Mouse (Mus musculus): ENCODE data around the gene Gpatch8. TPM values are rescaled to one million over a fixed set of nuclear protein-coding genes. Genes with fewer than 3 reads are reported as not detected.

The Gpatch8 gene
- polyA plus RNA-seq, 2 experiments = 38.2 to 43.0 TPM

DNA sequence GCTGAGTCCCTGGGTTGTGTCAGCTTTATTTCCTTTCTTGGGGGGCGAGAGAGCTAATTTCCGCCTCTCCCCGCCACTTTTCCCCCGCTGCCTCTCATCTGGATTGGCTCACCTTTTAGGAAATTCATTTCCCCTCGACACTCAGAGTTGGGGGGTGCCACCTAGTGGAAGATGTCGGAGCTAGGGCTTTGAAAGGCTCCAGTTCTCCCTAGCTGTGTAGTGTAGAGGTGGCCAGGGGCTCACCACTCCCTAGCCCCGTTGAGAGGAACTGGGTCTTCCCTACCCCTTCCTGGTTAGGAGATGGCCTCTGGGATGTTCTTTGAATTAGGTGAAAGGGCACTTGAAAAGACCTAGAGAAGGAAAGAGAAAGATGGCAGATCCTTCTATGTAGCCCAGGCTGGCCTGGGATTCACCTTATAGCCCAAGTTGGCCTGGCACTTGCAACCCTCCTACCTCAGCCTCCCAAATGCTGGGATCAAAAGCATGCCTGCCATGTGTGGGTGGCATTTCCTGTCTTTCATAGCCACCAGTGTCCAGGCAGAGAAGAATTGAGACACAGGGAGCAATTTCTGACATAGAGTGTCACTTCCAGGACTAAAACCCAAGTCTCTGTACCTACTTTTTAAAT lies 125.1 kb downstream of the Gpatch8 start:
- WGBS = 3% methylated on average over 7 of the region's 7 CpGs
- H3K36me3 ChIP-seq (ENCODE audit: control insufficient read depth, insufficient read depth, low read length) = peaks cover 32% of the 10 kb centered on the region
- no peak for TF ChIP-seq POLR2A (IDR thresholded peaks at IDR 0.05; ENCODE audit: borderline replicate concordance, extremely low read depth, insufficient read depth, insufficient read length)
- peak overlapping the region; percentile 49 for H3K9ac ChIP-seq (ENCODE audit: low read depth, low read length, severe bottlenecking)
- H3K4me3 ChIP-seq (replicated peaks; ENCODE audit: low read length) = peak overlapping the region; percentile 63
- H3K4me1 ChIP-seq (ENCODE audit: control insufficient read depth, insufficient read depth, low read length) = peaks cover 9% of the 10 kb centered on the region
- ATAC-seq (ENCODE audit: low FRiP score, low read depth) (0 out of 2 replicates have a peak, but pooled peaks have one; percentile 27), DNase-seq (ENCODE audit: low spot score) (peak; percentile 89)
- peak overlapping the region; percentile 86 for H3K4me2 ChIP-seq (replicated peaks; ENCODE audit: low read depth, low read length, severe bottlenecking)
- H3K27ac ChIP-seq (replicated peaks; ENCODE audit: low read depth, low read length) = peak overlapping the region; percentile 67
- H3K27me3 ChIP-seq (ENCODE audit: control insufficient read depth, insufficient read depth, low read length) = no peaks in the 10 kb centered on the region
- no peaks in the 10 kb centered on the region for H3K9me3 ChIP-seq (ENCODE audit: control insufficient read depth, low read length)

DNA sequence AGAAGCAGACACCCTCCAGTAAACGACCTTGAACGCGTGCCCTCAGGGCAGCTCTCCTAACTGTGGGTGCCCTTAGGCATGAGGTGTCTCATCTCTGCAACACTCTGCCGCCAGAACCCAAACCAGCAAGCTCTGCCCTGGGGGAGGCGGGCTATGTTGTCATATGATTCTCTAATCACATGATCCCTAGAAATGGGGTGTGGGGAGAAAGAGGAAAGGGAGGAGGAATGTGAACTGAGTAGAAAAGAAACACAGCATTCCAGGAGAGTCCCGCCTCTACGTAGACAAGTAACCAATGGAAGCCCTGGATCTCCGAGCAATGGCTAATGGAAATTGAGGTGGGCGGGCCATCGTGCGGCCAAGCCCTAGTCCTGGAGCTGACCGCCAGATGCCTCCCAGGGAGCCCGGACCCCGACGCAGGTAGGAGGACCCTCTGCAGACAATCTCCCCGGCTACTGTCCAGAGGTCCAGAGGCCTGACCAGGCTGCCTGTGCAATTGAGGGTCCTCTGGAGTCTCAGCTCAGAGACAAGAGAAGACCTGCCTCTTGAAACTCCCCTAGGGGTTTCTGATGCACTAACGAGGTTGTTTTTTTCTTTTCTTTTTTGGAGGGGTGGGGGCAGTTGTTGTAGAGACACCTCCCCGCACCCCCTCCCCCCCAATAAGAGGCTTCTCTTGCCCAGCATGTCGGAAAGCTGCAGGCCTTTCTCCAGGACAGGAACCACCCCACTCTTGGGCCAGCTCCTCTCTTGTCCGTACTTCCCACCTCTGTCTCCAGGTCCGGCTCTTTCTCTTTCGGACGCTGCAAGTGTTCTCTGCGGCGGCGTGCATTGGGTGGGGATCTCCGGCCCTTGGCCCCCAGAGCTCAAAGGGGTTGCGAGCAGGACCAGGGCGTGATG lies 125.8 kb downstream of the Gpatch8 start, which contains the start of gene Grn:
Gene Grn, plus strand, starts transcription at position 195 of the 897 bp plus-strand sequence.
- TF ChIP-seq POLR2A (IDR thresholded peaks at IDR 0.05; ENCODE audit: borderline replicate concordance, extremely low read depth, insufficient read depth, insufficient read length) = no peak
- Histone ChIP-seq H3K9me3 (ENCODE audit: control insufficient read depth, low read length) (no peaks in the 10 kb centered on the region), H3K27me3 (ENCODE audit: control insufficient read depth, insufficient read depth, low read length) (no peaks in the 10 kb centered on the region), H3K9ac (ENCODE audit: low read depth, low read length, severe bottlenecking) (peak within 1 kb of the TSS; percentile 49), H3K36me3 (ENCODE audit: control insufficient read depth, insufficient read depth, low read length) (peaks cover 24% of the 10 kb centered on the region), H3K27ac (replicated peaks; ENCODE audit: low read depth, low read length) (peak within 1 kb of the TSS; percentile 67), H3K4me2 (replicated peaks; ENCODE audit: low read depth, low read length, severe bottlenecking) (peak within 1 kb of the TSS; percentile 86), H3K4me1 (ENCODE audit: control insufficient read depth, insufficient read depth, low read length) (peaks cover 9% of the 10 kb centered on the region), H3K4me3 (replicated peaks; ENCODE audit: low read length) (peak within 1 kb of the TSS; percentile 63)
- ATAC-seq (ENCODE audit: low FRiP score, low read depth) = peak; percentile 95
- WGBS = under 1% methylated on average over 29 of the region's 29 CpGs
- DNase-seq (ENCODE audit: low spot score) = peak; percentile 98

DNA sequence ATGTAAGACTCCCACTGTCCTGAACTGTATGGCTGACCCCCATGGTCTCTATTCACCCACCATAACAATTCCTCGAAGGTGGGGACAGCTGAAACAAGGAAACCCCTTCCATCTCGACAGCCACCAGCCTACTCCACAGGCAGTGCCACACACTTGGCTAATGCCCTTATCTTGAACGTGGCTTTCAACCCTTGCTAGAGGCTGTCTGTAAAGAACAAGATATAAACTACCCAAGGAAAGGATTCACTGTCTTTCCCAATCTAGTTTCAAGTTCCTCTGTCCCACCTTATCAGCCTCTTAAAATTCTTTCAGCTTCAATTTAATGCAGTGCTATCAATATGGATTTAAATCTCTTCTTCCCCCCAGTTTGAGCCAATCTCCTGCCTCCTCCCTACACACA lies 126.6 kb downstream of the Gpatch8 start:
- Histone ChIP-seq H3K9me3 (ENCODE audit: control insufficient read depth, low read length) (no peaks in the 10 kb centered on the region), H3K36me3 (ENCODE audit: control insufficient read depth, insufficient read depth, low read length) (peaks cover 16% of the 10 kb centered on the region), H3K4me1 (ENCODE audit: control insufficient read depth, insufficient read depth, low read length) (peaks cover 9% of the 10 kb centered on the region), H3K9ac (ENCODE audit: low read depth, low read length, severe bottlenecking) (peak overlapping the region; percentile 48), H3K27ac (replicated peaks; ENCODE audit: low read depth, low read length) (no peak overlapping the region), H3K4me2 (replicated peaks; ENCODE audit: low read depth, low read length, severe bottlenecking) (peak overlapping the region; percentile 86), H3K4me3 (replicated peaks; ENCODE audit: low read length) (peak overlapping the region; percentile 63), H3K27me3 (ENCODE audit: control insufficient read depth, insufficient read depth, low read length) (no peaks in the 10 kb centered on the region)
- DNase-seq (ENCODE audit: low spot score) (no peak), ATAC-seq (ENCODE audit: low FRiP score, low read depth) (no peak)
- 41% methylated on average over 3 of the region's 3 CpGs for WGBS
- no peak for TF ChIP-seq POLR2A (IDR thresholded peaks at IDR 0.05; ENCODE audit: borderline replicate concordance, extremely low read depth, insufficient read depth, insufficient read length)

GRCm38 (mm10) chr11:102428981-102429540 lies 127.1 kb downstream of the Gpatch8 start:
- Histone ChIP-seq H3K27ac (replicated peaks; ENCODE audit: low read depth, low read length) (no peak overlapping the region), H3K4me2 (replicated peaks; ENCODE audit: low read depth, low read length, severe bottlenecking) (no peak overlapping the region), H3K4me3 (replicated peaks; ENCODE audit: low read length) (peak overlapping the region; percentile 63; the same call in 1 of the 2 replicates), H3K4me1 (ENCODE audit: control insufficient read depth, insufficient read depth, low read length) (peaks cover 9% of the 10 kb centered on the region), H3K9me3 (ENCODE audit: control insufficient read depth, low read length) (no peaks in the 10 kb centered on the region), H3K9ac (ENCODE audit: low read depth, low read length, severe bottlenecking) (no peak overlapping the region), H3K36me3 (ENCODE audit: control insufficient read depth, insufficient read depth, low read length) (peaks cover 12% of the 10 kb centered on the region), H3K27me3 (ENCODE audit: control insufficient read depth, insufficient read depth, low read length) (no peaks in the 10 kb centered on the region)
- no peak for DNase-seq (ENCODE audit: low spot score)
- 64% methylated on average over 8 of the region's 8 CpGs for whole genome bisulfite sequencing
- TF ChIP-seq POLR2A (IDR thresholded peaks at IDR 0.05; ENCODE audit: borderline replicate concordance, extremely low read depth, insufficient read depth, insufficient read length) = no peak
- ATAC-seq (ENCODE audit: low FRiP score, low read depth) = no peak

Other genes with a start within 250 kb of the Gpatch8 start
- 61.0 and 81.3 TPM in 2 replicates for gene Ubtf, start 236.7 kb downstream of the Gpatch8 start, polyA plus RNA-seq (2012; rRNA removed)
- gene Ubtf, start 236.7 kb downstream of the Gpatch8 start, polyA plus RNA-seq (2014; fragmentation: Nextera tagmentation; extraction: Ambion mirVana) = 79.7 and 89.4 TPM in 2 replicates
- gene Slc4a1, start 190.2 kb downstream of the Gpatch8 start, polyA plus RNA-seq (2012; rRNA removed) = 3.5 and 4.3 TPM in 2 replicates
- gene Slc4a1, start 190.2 kb downstream of the Gpatch8 start, polyA plus RNA-seq (2014; fragmentation: Nextera tagmentation; extraction: Ambion mirVana) = 2.8 and 6.6 TPM in 2 replicates
- 2.9 and 3.2 TPM in 2 replicates for gene Rundc3a, start 163.0 kb downstream of the Gpatch8 start, polyA plus RNA-seq (2012; rRNA removed)
- 1.0 and 1.1 TPM in 2 replicates for gene Rundc3a, start 163.0 kb downstream of the Gpatch8 start, polyA plus RNA-seq (2014; fragmentation: Nextera tagmentation; extraction: Ambion mirVana)
- gene Slc25a39, start 148.4 kb downstream of the Gpatch8 start, polyA plus RNA-seq (2012; rRNA removed) = 120 and 181 TPM in 2 replicates
- 179 and 195 TPM in 2 replicates for gene Slc25a39, start 148.4 kb downstream of the Gpatch8 start, polyA plus RNA-seq (2014; fragmentation: Nextera tagmentation; extraction: Ambion mirVana)
- 120 and 135 TPM in 2 replicates for gene Grn, start 126.1 kb downstream of the Gpatch8 start, polyA plus RNA-seq (2012; rRNA removed)
- gene Grn, start 126.1 kb downstream of the Gpatch8 start, polyA plus RNA-seq (2014; fragmentation: Nextera tagmentation; extraction: Ambion mirVana) = 118 and 133 TPM in 2 replicates
- 56.8 and 85.1 TPM in 2 replicates for gene Fam171a2, start 108.7 kb downstream of the Gpatch8 start, polyA plus RNA-seq (2012; rRNA removed)
- gene Fam171a2, start 108.7 kb downstream of the Gpatch8 start, polyA plus RNA-seq (2014; fragmentation: Nextera tagmentation; extraction: Ambion mirVana) = 8.9 and 10.0 TPM in 2 replicates
- gene Itga2b, start 86.3 kb downstream of the Gpatch8 start, polyA plus RNA-seq (2012; rRNA removed) = 7.0 and 7.3 TPM in 2 replicates
- 3.5 and 5.0 TPM in 2 replicates for gene Itga2b, start 86.3 kb downstream of the Gpatch8 start, polyA plus RNA-seq (2014; fragmentation: Nextera tagmentation; extraction: Ambion mirVana)
- gene Gm11627, start 23.1 kb upstream of the Gpatch8 start, polyA plus RNA-seq (2012; rRNA removed) = 5.5 and 7.2 TPM in 2 replicates
- 11.4 and 13.2 TPM in 2 replicates for gene Gm11627, start 23.1 kb upstream of the Gpatch8 start, polyA plus RNA-seq (2014; fragmentation: Nextera tagmentation; extraction: Ambion mirVana)
- 163 and 258 TPM in 2 replicates for gene Fzd2, start 48.0 kb upstream of the Gpatch8 start, polyA plus RNA-seq (2012; rRNA removed)
- 65.5 and 70.7 TPM in 2 replicates for gene Fzd2, start 48.0 kb upstream of the Gpatch8 start, polyA plus RNA-seq (2014; fragmentation: Nextera tagmentation; extraction: Ambion mirVana)
- gene Meioc, start 107.3 kb upstream of the Gpatch8 start, polyA plus RNA-seq (2012; rRNA removed) = 0.68 and 1.2 TPM in 2 replicates
- gene Meioc, start 107.3 kb upstream of the Gpatch8 start, polyA plus RNA-seq (2014; fragmentation: Nextera tagmentation; extraction: Ambion mirVana) = 0.91 and 1.00 TPM in 2 replicates
- gene Ccdc43, start 141.4 kb upstream of the Gpatch8 start, polyA plus RNA-seq (2012; rRNA removed) = 18.6 and 23.6 TPM in 2 replicates
- 36.6 and 38.1 TPM in 2 replicates for gene Ccdc43, start 141.4 kb upstream of the Gpatch8 start, polyA plus RNA-seq (2014; fragmentation: Nextera tagmentation; extraction: Ambion mirVana)
- gene Adam11, start 205.0 kb upstream of the Gpatch8 start, polyA plus RNA-seq (2012; rRNA removed) = 21.0 and 23.8 TPM in 2 replicates
- gene Adam11, start 205.0 kb upstream of the Gpatch8 start, polyA plus RNA-seq (2014; fragmentation: Nextera tagmentation; extraction: Ambion mirVana) = 5.6 and 8.3 TPM in 2 replicates

Data from limb, embryonic 14.5 days (tissue).